Mouse (Mus musculus) liver, adult 2 months (tissue): ENCODE measurements around the gene Catip.
A peak's percentile ranks its signal among the peaks of the same experiment; 100 is the strongest.

Source experiments
- CTCF ChIP-seq: fragments of 200-500 bp; IDR thresholded peaks from 2 replicates; pipeline ENCODE4 v1.5.1; 2011; ENCODE audit warnings: low read depth, low read length, control low read depth
- POLR2A ChIP-seq: fragments of 200-500 bp; IDR thresholded peaks from 2 replicates; pipeline ENCODE4 v1.6.1; 2011; ENCODE audit warnings: low read length, control low read depth; ENCODE audit not compliant: insufficient read depth; ENCODE audit errors: extremely low read depth

DNA sequence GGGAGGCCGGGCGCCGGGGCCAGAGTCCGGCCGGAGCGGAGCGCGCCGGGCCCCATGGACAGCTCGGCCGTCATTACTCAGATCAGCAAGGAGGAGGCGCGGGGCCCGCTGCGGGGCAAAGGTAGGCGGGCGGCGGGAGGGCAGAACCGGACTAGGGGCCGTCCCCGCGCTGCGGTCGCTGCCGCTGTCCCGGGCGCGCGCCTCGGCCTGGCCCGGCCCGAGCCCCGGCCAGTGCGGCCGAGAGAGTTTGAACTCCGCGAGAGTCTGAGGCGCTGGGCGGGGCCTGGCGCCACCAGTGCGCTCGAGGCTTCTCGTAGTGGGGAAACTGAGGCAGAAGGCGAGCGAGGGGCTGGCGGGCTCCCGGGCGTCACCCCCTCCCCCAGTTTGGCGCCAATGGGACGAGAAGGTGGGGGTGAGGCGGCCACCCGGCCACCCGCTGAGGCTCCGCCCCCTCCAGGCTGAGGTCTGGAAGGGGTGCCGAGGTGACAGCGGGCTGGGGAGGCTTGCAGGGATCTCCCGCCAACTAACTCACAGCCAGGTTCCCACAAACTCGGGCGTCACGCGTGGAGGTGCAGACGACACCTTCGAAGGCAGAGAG is 30.0 kb downstream of the Catip start:
- no peak for TF ChIP-seq CTCF
- peak; percentile 57 for TF ChIP-seq POLR2A
